Mouse (Mus musculus) bone marrow macrophage, adult 2 months (primary cell): Measurements from ENCODE around the gene Nanog. TPM values are rescaled to one million over a fixed set of nuclear protein-coding genes. Genes with fewer than 3 reads are reported as not detected.
"Not testable (repeated sequence)": the region's sequence is repeated elsewhere in the genome, so short reads cannot be mapped to it uniquely, and the experiment has no call there.

Source experiments
- H3K27ac ChIP-seq: 2 replicates; pipeline ENCODE4 v1.5.1; 2012; ENCODE audit warnings: low read depth, low read length; ENCODE audit not compliant: insufficient read depth
- H3K4me1 ChIP-seq: 2 replicates; pipeline ENCODE4 v1.6.1; 2012; ENCODE audit warnings: low read length; ENCODE audit not compliant: control insufficient read depth, insufficient read depth
- H3K4me3 ChIP-seq: 2 replicates; pipeline ENCODE4 v1.5.1; 2012; ENCODE audit warnings: mild to moderate bottlenecking, low read length, moderate library complexity; ENCODE audit not compliant: insufficient read depth
- CTCF ChIP-seq: IDR thresholded peaks from 2 replicates; pipeline ENCODE4 v1.5.1; 2012; ENCODE audit warnings: low read depth, mild to moderate bottlenecking, low read length, moderate library complexity
- POLR2A ChIP-seq: IDR thresholded peaks from 2 replicates; pipeline ENCODE4 v1.6.1; 2012; ENCODE audit warnings: mild to moderate bottlenecking, low read depth, low read length, borderline replicate concordance
- polyA plus RNA-seq: library from polyadenylated mRNA; stranded (reverse); fragments of >200 nt; gene quantifications from 2 replicates; pipeline ENCODE4 v1.2.4, GENCODE M21; 2012; ENCODE audit not compliant: missing spikeins, insufficient read depth, insufficient read length

Gene Nanog
- polyA plus RNA-seq, 1 experiment, result not detected

GRCm38 (mm10) chr6:122669406-122670200, 37.7 kb upstream of the Nanog start:
- peak overlapping the region; percentile 45 for H3K4me3 ChIP-seq
- TF ChIP-seq CTCF (peak; percentile 99), POLR2A (no peak)
- peaks cover 5% of the 10 kb centered on the region for H3K4me1 ChIP-seq
- no peak overlapping the region for H3K27ac ChIP-seq

GRCm38 (mm10) chr6:122670201-122670551, 37.1 kb upstream of the Nanog start:
- Histone ChIP-seq H3K4me3 (no peak overlapping the region), H3K27ac (no peak overlapping the region), H3K4me1 (peaks cover 5% of the 10 kb centered on the region)
- TF ChIP-seq POLR2A (no peak), CTCF (no peak)

- Histone ChIP-seq H3K27ac (no peak overlapping the region), H3K4me3 (no peak overlapping the region), H3K4me1 (peaks cover 5% of the 10 kb centered on the region)
- TF ChIP-seq POLR2A (no peak), CTCF (no peak)
Observed at GRCm38 (mm10) chr6:122670841-122671240, 36.4 kb upstream of the Nanog start.

GRCm38 (mm10) chr6:122672746-122673145, 34.5 kb upstream of the Nanog start:
- TF ChIP-seq POLR2A (no peak), CTCF (no peak)
- Histone ChIP-seq H3K4me3 (no peak overlapping the region), H3K27ac (no peak overlapping the region), H3K4me1 (peaks cover 5% of the 10 kb centered on the region)

GRCm38 (mm10) chr6:122682646-122683045, 24.6 kb upstream of the Nanog start:
- no peaks in the 10 kb centered on the region for H3K4me1 ChIP-seq
- H3K27ac ChIP-seq, result no peak overlapping the region
- H3K4me3 ChIP-seq, result no peak overlapping the region
- no peak for TF ChIP-seq POLR2A
- no peak for TF ChIP-seq CTCF

- no peak for TF ChIP-seq POLR2A
- TF ChIP-seq CTCF, result no peak
- no peak overlapping the region for H3K4me3 ChIP-seq
- no peaks in the 10 kb centered on the region for H3K4me1 ChIP-seq
- no peak overlapping the region for H3K27ac ChIP-seq
Observed at GRCm38 (mm10) chr6:122686709-122687108, 20.6 kb upstream of the Nanog start.

GRCm38 (mm10) chr6:122689411-122690055, 17.8 kb upstream of the Nanog start:
- no peak for TF ChIP-seq CTCF
- no peak for TF ChIP-seq POLR2A
- Histone ChIP-seq H3K4me1 (no peaks in the 10 kb centered on the region), H3K27ac (no peak overlapping the region), H3K4me3 (no peak overlapping the region)

- TF ChIP-seq POLR2A, result no peak
- no peak for TF ChIP-seq CTCF
- H3K4me1 ChIP-seq, result no peaks in the 10 kb centered on the region
- no peak overlapping the region for H3K27ac ChIP-seq
Observed at GRCm38 (mm10) chr6:122690082-122690481, 17.2 kb upstream of the Nanog start.

GRCm38 (mm10) chr6:122695398-122695797, 11.9 kb upstream of the Nanog start:
- H3K4me1 ChIP-seq, result no peaks in the 10 kb centered on the region
- no peak overlapping the region for H3K27ac ChIP-seq
- no peak overlapping the region for H3K4me3 ChIP-seq
- TF ChIP-seq POLR2A, result no peak
- no peak for TF ChIP-seq CTCF

More at GRCm38 (mm10) chr6:122690082-122690481, 17.2 kb upstream of the Nanog start:
- no peak overlapping the region for H3K4me3 ChIP-seq

GRCm38 (mm10) chr6:122699628-122700027, 7.7 kb upstream of the Nanog start:
- not testable (repeated sequence) for H3K4me3 ChIP-seq, H3K4me1 ChIP-seq, H3K27ac ChIP-seq

- Histone ChIP-seq H3K4me1 (no peaks in the 10 kb centered on the region), H3K4me3 (no peak overlapping the region), H3K27ac (no peak overlapping the region)
- TF ChIP-seq CTCF (no peak), POLR2A (no peak)
Observed at GRCm38 (mm10) chr6:122701816-122702215, 5.5 kb upstream of the Nanog start.
